Mouse (Mus musculus): ENCODE measurements around the gene Gm4307. TPM values are rescaled to one million over a fixed set of nuclear protein-coding genes. Genes with fewer than 3 reads are reported as not detected.
"Not testable (repeated sequence)": the region's sequence is repeated elsewhere in the genome, so short reads cannot be mapped to it uniquely, and the experiment has no call there.

Gm4307 gene
- not detected in 2 replicates for polyA plus RNA-seq (2012; ENCODE audit: insufficient read depth, insufficient read length, missing spikeins)

GRCm38 (mm10) chr10:100361038-100361437 lies at the start of gene Gm4307:
TSS of gene Gm4307 (plus strand) at chr10:100361338.
- not testable (repeated sequence) for H3K27ac ChIP-seq (replicated peaks; ENCODE audit: low read depth, low read length); H3K4me1 ChIP-seq (ENCODE audit: control insufficient read depth, insufficient read depth, insufficient read length, low read length); H3K4me3 ChIP-seq (ENCODE audit: insufficient read depth, low read depth, low read length)

- not testable (repeated sequence) for H3K4me1 ChIP-seq (ENCODE audit: control insufficient read depth, insufficient read depth, insufficient read length, low read length); H3K4me3 ChIP-seq (ENCODE audit: insufficient read depth, low read depth, low read length); H3K27ac ChIP-seq (replicated peaks; ENCODE audit: low read depth, low read length)
Observed at GRCm38 (mm10) chr10:100335376-100335775, 25.8 kb upstream of the Gm4307 start, which contains the start of gene Gm4301. TSS of gene Gm4301 (plus strand) at chr10:100335676.

GRCm38 (mm10) chr10:100340536-100340935 lies 20.6 kb upstream of the Gm4307 start, which contains the start of gene Gm4302:
TSS of gene Gm4302 (plus strand) at chr10:100340836.
- H3K4me3 ChIP-seq (ENCODE audit: insufficient read depth, low read depth, low read length); H3K27ac ChIP-seq (replicated peaks; ENCODE audit: low read depth, low read length); H3K4me1 ChIP-seq (ENCODE audit: control insufficient read depth, insufficient read depth, insufficient read length, low read length): not testable (repeated sequence)

- not testable (repeated sequence) for H3K4me1 ChIP-seq (ENCODE audit: control insufficient read depth, insufficient read depth, insufficient read length, low read length); H3K27ac ChIP-seq (replicated peaks; ENCODE audit: low read depth, low read length); H3K4me3 ChIP-seq (ENCODE audit: insufficient read depth, low read depth, low read length)
Observed at GRCm38 (mm10) chr10:100345672-100346071, 15.5 kb upstream of the Gm4307 start, which contains the start of gene Gm4303. TSS of gene Gm4303 (plus strand) at chr10:100345972.

- not testable (repeated sequence) for H3K4me3 ChIP-seq (ENCODE audit: insufficient read depth, low read depth, low read length); H3K27ac ChIP-seq (replicated peaks; ENCODE audit: low read depth, low read length); H3K4me1 ChIP-seq (ENCODE audit: control insufficient read depth, insufficient read depth, insufficient read length, low read length)
Observed at GRCm38 (mm10) chr10:100350793-100351192, 10.3 kb upstream of the Gm4307 start, which contains the start of gene Gm4305. TSS of gene Gm4305 (plus strand) at chr10:100351093.

GRCm38 (mm10) chr10:100356841-100357240 lies 4.3 kb upstream of the Gm4307 start:
- not testable (repeated sequence) for H3K27ac ChIP-seq (replicated peaks; ENCODE audit: low read depth, low read length); H3K4me1 ChIP-seq (ENCODE audit: control insufficient read depth, insufficient read depth, insufficient read length, low read length); H3K4me3 ChIP-seq (ENCODE audit: insufficient read depth, low read depth, low read length)

GRCm38 (mm10) chr10:100382460-100382859 lies 21.3 kb downstream of the Gm4307 start, which contains the start of gene Gm4312:
TSS of gene Gm4312 (minus strand) at chr10:100382560.
- not testable (repeated sequence) for H3K4me3 ChIP-seq (ENCODE audit: insufficient read depth, low read depth, low read length); H3K4me1 ChIP-seq (ENCODE audit: control insufficient read depth, insufficient read depth, insufficient read length, low read length); H3K27ac ChIP-seq (replicated peaks; ENCODE audit: low read depth, low read length)

- not testable (repeated sequence) for H3K27ac ChIP-seq (replicated peaks; ENCODE audit: low read depth, low read length); H3K4me3 ChIP-seq (ENCODE audit: insufficient read depth, low read depth, low read length); H3K4me1 ChIP-seq (ENCODE audit: control insufficient read depth, insufficient read depth, insufficient read length, low read length)
Observed at GRCm38 (mm10) chr10:100402301-100402700, 41.2 kb downstream of the Gm4307 start.

Other genes starting within 250 kb of the Gm4307 start
- gene Gm4301, start 25.7 kb upstream of the Gm4307 start, polyA plus RNA-seq (2012; ENCODE audit: insufficient read depth, insufficient read length, missing spikeins) = not detected in 2 replicates
- not detected in 2 replicates for gene Gm4302, start 20.5 kb upstream of the Gm4307 start, polyA plus RNA-seq (2012; ENCODE audit: insufficient read depth, insufficient read length, missing spikeins)
- gene Gm4303, start 15.4 kb upstream of the Gm4307 start, polyA plus RNA-seq (2012; ENCODE audit: insufficient read depth, insufficient read length, missing spikeins) = not detected in 2 replicates
- not detected in 2 replicates for gene Gm4305, start 10.2 kb upstream of the Gm4307 start, polyA plus RNA-seq (2012; ENCODE audit: insufficient read depth, insufficient read length, missing spikeins)
- not detected in 2 replicates for gene Gm4312, start 21.2 kb downstream of the Gm4307 start, polyA plus RNA-seq (2012; ENCODE audit: insufficient read depth, insufficient read length, missing spikeins)
- 7.9 and 8.3 TPM in 2 replicates for gene Tmtc3, start 126.0 kb downstream of the Gm4307 start, polyA plus RNA-seq (2012; ENCODE audit: insufficient read depth, insufficient read length, missing spikeins)
- gene Cep290, start 126.2 kb downstream of the Gm4307 start, polyA plus RNA-seq (2012; ENCODE audit: insufficient read depth, insufficient read length, missing spikeins) = 2.0 and 3.8 TPM in 2 replicates
- gene 4930430F08Rik, start 229.1 kb downstream of the Gm4307 start, polyA plus RNA-seq (2012; ENCODE audit: insufficient read depth, insufficient read length, missing spikeins) = 13.7 and 15.1 TPM in 2 replicates
- gene 1700017N19Rik, start 229.1 kb downstream of the Gm4307 start, polyA plus RNA-seq (2012; ENCODE audit: insufficient read depth, insufficient read length, missing spikeins) = not detected in 2 replicates